Mouse (Mus musculus) liver, embryonic 14.5 days (tissue): ENCODE measurements around the gene Rtl1. TPM values are rescaled to one million over a fixed set of nuclear protein-coding genes. Genes with fewer than 3 reads are reported as not detected.

ENCODE experiments used
- ATAC-seq: fragments of 200-750 bp; cut with Nextera tagmentation; 2 replicates; pipeline ENCODE4 v1.8.0; 2017; ENCODE audit warnings: moderate number of reproducible peaks, mild to moderate bottlenecking, moderate library complexity; ENCODE audit not compliant: insufficient read depth
- DNase-seq, 3 experiments: peaks; one replicate each; pipeline ENCODE4 v3.0.0-alpha.2; 2012 to 2013; ENCODE audit warnings: low read depth in 3 of 3, low spot score in 3 of 3
- H3K27ac ChIP-seq: fragments of 300-500 bp; sonication (generic); 2 replicates; pipeline ENCODE4 v1.5.1; 2014; ENCODE audit warnings: moderate library complexity, mild to moderate bottlenecking, control low read depth, inconsistent platforms
- H3K27me3 ChIP-seq: fragments of 300-500 bp; sonication (generic); 2 replicates; pipeline ENCODE4 v1.6.1; 2014; ENCODE audit warnings: mild to moderate bottlenecking, low read length, moderate library complexity; ENCODE audit not compliant: control insufficient read depth, insufficient read depth
- H3K36me3 ChIP-seq: fragments of 300-500 bp; sonication (generic); replicated peaks from 2 replicates; pipeline ENCODE4 v1.6.1; 2014; ENCODE audit warnings: low read depth; ENCODE audit not compliant: control insufficient read depth, insufficient read depth
- H3K4me1 ChIP-seq, 2 experiments: fragments of 200-500 bp in 1 of 2; fragments of 300-500 bp in 1 of 2; sonication (generic) in 1 of 2; replicated peaks; 2 replicates each; pipeline ENCODE4 v1.6.1; 2012 to 2014; ENCODE audit warnings: antibody characterized with exemption in 1 of 2, inconsistent platforms in 1 of 2, low read length in 1 of 2; ENCODE audit not compliant: control insufficient read depth in 2 of 2, insufficient read depth in 2 of 2
- H3K4me2 ChIP-seq: fragments of 300-500 bp; sonication (generic); 2 replicates; pipeline ENCODE4 v1.6.1; 2014; ENCODE audit warnings: low read depth, mild to moderate bottlenecking, control low read depth, moderate library complexity
- H3K4me3 ChIP-seq, 2 experiments: fragments of 200-500 bp in 1 of 2; fragments of 300-500 bp in 1 of 2; sonication (generic) in 1 of 2; 2 replicates each; pipeline ENCODE4 v1.5.1; 2012 to 2014; ENCODE audit warnings: low read depth in 2 of 2, low read length in 2 of 2, mild to moderate bottlenecking in 2 of 2, control low read depth in 1 of 2, inconsistent platforms in 1 of 2, moderate library complexity in 1 of 2; ENCODE audit not compliant: insufficient read depth in 1 of 2
- H3K9ac ChIP-seq: fragments of 300-500 bp; sonication (generic); replicated peaks from 2 replicates; pipeline ENCODE4 v1.6.1; 2014; ENCODE audit warnings: mild to moderate bottlenecking, control low read depth, moderate library complexity
- H3K9me3 ChIP-seq: fragments of 300-500 bp; sonication (generic); 2 replicates; pipeline ENCODE4 v1.6.1; 2016; ENCODE audit warnings: low read length, mixed read lengths; ENCODE audit not compliant: control insufficient read depth
- CTCF ChIP-seq: IDR thresholded peaks from 2 replicates; pipeline ENCODE4 v1.5.1; 2016; ENCODE audit warnings: antibody characterized with exemption, low read depth, control low read depth
- EP300 ChIP-seq: IDR thresholded peaks from 2 replicates; pipeline ENCODE4 v1.6.1; 2016; ENCODE audit warnings: antibody characterized with exemption, low read depth
- WGBS: fragments of 180-500 bp; shearing (Covaris S2); extraction: QIAGEN DNeasy Blood & Tissue Kit; methylation state at CpG from one replicate; pipeline ENCODE4 v1.1.7; 2014; ENCODE audit not compliant: insufficient replicate concordance; 5-methylcytosine and 5-hydroxymethylcytosine counted together
- polyA plus RNA-seq, 2 experiments: library from polyadenylated mRNA; depleted of rRNA in 1 of 2; stranded (reverse) in 1 of 2; unstranded in 1 of 2; fragments of >200 nt; fragmentation: Nextera tagmentation in 1 of 2; extraction: Ambion mirVana in 1 of 2; gene quantifications; 2 replicates each; pipeline versions ENCODE4 v1.2.1 to v1.2.3; 2012 to 2014

The Rtl1 gene
- polyA plus RNA-seq, 2 experiments = 0.41 to 1.1 TPM

- no peak for DNase-seq
- TF ChIP-seq EP300 (no peak), CTCF (no peak)
- WGBS = 63% methylated on average over 16 of the region's 16 CpGs
Measured at GRCm38 (mm10) chr12:109604982-109605721, 5.0 kb upstream of the Rtl1 start.

DNA sequence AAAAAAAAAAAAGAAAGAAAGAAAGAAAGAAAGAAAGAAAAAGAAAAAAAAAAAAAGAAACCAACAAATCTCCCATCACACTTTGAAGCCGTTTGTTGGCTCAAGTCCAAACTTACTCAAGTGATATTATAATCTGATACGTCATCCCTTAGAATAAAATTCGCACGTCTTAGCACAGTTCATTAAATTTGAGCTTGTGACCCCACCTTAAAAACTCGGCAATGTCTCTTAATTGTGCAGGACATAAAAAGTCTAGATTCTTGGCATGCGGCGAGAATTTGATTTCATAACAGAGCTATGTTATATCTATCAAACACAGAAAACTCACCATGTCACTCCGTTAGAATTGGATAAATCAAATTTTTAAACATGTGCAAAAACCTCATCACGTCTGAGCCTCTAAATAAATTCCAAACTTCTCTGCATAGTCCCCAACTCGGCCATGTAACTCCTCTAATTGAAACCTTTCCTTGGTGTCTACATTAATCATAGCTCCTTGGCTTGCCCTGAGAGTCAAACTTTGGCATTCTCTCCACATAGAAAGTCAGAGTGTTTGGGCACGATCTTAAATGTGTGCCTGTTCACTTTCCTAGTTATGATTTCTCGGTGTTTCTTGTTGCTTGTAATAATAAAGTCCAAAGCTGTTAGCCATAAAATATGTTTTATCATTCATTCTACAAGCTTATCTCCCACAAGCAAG, 1.4 kb downstream of the Rtl1 start:
- no peak overlapping the region for H3K4me2 ChIP-seq
- H3K4me3 ChIP-seq = no peak overlapping the region
- H3K4me1 ChIP-seq = no peaks in the 10 kb centered on the region
- DNase-seq (no peak), ATAC-seq (no peak)
- H3K27ac ChIP-seq = no peak overlapping the region
- no peaks in the 10 kb centered on the region for H3K36me3 ChIP-seq
- 62% methylated on average over 12 of the region's 12 CpGs for WGBS
- H3K9ac ChIP-seq = no peak overlapping the region
- H3K27me3 ChIP-seq = no peaks in the 10 kb centered on the region
- no peaks in the 10 kb centered on the region for H3K9me3 ChIP-seq
- TF ChIP-seq CTCF (no peak), EP300 (no peak)

More at GRCm38 (mm10) chr12:109604982-109605721, 5.0 kb upstream of the Rtl1 start:
- no peaks in the 10 kb centered on the region for H3K36me3 ChIP-seq
- H3K4me3 ChIP-seq = no peak overlapping the region
- H3K9me3 ChIP-seq = no peaks in the 10 kb centered on the region
- no peak overlapping the region for H3K4me2 ChIP-seq
- no peaks in the 10 kb centered on the region for H3K4me1 ChIP-seq
- ATAC-seq = no peak
- no peaks in the 10 kb centered on the region for H3K27me3 ChIP-seq
- no peak overlapping the region for H3K27ac ChIP-seq
- no peak overlapping the region for H3K9ac ChIP-seq

- H3K9me3 ChIP-seq = no peaks in the 10 kb centered on the region
- H3K4me1 ChIP-seq = no peaks in the 10 kb centered on the region
- no peaks in the 10 kb centered on the region for H3K27me3 ChIP-seq
- 51% methylated on average over 3 of the region's 3 CpGs for WGBS
- no peak overlapping the region for H3K4me2 ChIP-seq
- H3K9ac ChIP-seq = no peak overlapping the region
- no peak for DNase-seq
- H3K36me3 ChIP-seq = no peaks in the 10 kb centered on the region
- TF ChIP-seq CTCF (no peak), EP300 (no peak)
- no peak for ATAC-seq
- H3K4me3 ChIP-seq = no peak overlapping the region
- no peak overlapping the region for H3K27ac ChIP-seq
Measured at GRCm38 (mm10) chr12:109596726-109597125, 3.4 kb downstream of the Rtl1 start.

GRCm38 (mm10) chr12:109596232-109596631, 3.9 kb downstream of the Rtl1 start:
- Histone ChIP-seq H3K4me1 (no peaks in the 10 kb centered on the region), H3K27me3 (no peaks in the 10 kb centered on the region), H3K36me3 (no peaks in the 10 kb centered on the region), H3K4me2 (no peak overlapping the region), H3K27ac (no peak overlapping the region), H3K9me3 (no peaks in the 10 kb centered on the region), H3K4me3 (no peak overlapping the region), H3K9ac (no peak overlapping the region)
- TF ChIP-seq EP300 (no peak), CTCF (no peak)
- WGBS = 49% methylated on average over 8 of the region's 8 CpGs
- ATAC-seq (no peak), DNase-seq (no peak)

DNA sequence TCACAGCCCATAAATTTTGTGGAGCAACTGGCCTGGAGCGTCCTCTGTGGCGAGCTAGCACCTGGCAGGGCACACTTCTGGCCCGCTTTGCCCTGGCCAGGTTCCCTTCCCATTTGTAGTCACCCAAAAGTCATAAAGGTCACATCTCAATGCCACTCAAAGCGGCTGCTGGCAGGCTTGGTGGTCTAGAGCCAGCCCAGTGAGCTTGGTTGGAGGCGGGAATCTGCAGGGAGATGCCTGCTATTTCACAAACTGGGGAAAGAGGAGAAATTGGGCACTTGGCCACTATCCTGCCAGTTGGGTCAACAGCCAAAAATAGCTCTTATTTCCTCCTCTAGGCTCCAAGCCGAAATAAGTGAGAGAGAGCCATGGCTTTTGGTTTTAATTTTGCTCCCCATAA, 4.4 kb downstream of the Rtl1 start:
- TF ChIP-seq CTCF = no peak
- TF ChIP-seq EP300 = no peak
- Histone ChIP-seq H3K9ac (no peak overlapping the region), H3K36me3 (no peaks in the 10 kb centered on the region), H3K9me3 (no peaks in the 10 kb centered on the region), H3K27me3 (no peaks in the 10 kb centered on the region), H3K4me2 (no peak overlapping the region), H3K4me3 (no peak overlapping the region), H3K4me1 (no peaks in the 10 kb centered on the region), H3K27ac (no peak overlapping the region)
- DNase-seq (no peak), ATAC-seq (no peak)
- WGBS = 52% methylated on average over 6 of the region's 6 CpGs
